Mouse (Mus musculus) liver, embryonic 11.5 days (tissue): ENCODE measurements around the gene Tmem54. TPM values are rescaled to one million over a fixed set of nuclear protein-coding genes. Genes with fewer than 3 reads are reported as not detected.
A peak's percentile ranks its signal among the peaks of the same experiment; 100 is the strongest.

Source experiments
- ATAC-seq: fragments of 200-750 bp; cut with Nextera tagmentation; replicated peaks from 2 replicates; pipeline ENCODE4 v1.8.0; 2017; ENCODE audit warnings: moderate number of reproducible peaks, mild to moderate bottlenecking, moderate TSS enrichment, moderate library complexity; ENCODE audit not compliant: low FRiP score
- DNase-seq: peaks from one replicate; pipeline ENCODE4 v3.0.0-alpha.2; 2017; ENCODE audit warnings: low spot score
- H3K27ac ChIP-seq: fragments of 300-500 bp; sonication (generic); 2 replicates; pipeline ENCODE4 v1.5.1; 2014; ENCODE audit warnings: mild to moderate bottlenecking, low read depth, low read length, control low read depth
- H3K27me3 ChIP-seq: fragments of 300-500 bp; sonication (generic); replicated peaks from 2 replicates; pipeline ENCODE4 v1.6.1; 2014; ENCODE audit warnings: low read length, mixed read lengths; ENCODE audit not compliant: control insufficient read depth, insufficient read depth
- H3K36me3 ChIP-seq: fragments of 300-500 bp; sonication (generic); 2 replicates; pipeline ENCODE4 v1.6.1; 2014; ENCODE audit warnings: mild to moderate bottlenecking, low read length, moderate library complexity, mixed read lengths; ENCODE audit not compliant: control insufficient read depth, insufficient read depth
- H3K4me1 ChIP-seq: fragments of 300-500 bp; sonication (generic); replicated peaks from 2 replicates; pipeline ENCODE4 v1.6.1; 2014; ENCODE audit warnings: low read length, mixed read lengths; ENCODE audit not compliant: control insufficient read depth, insufficient read depth
- H3K4me2 ChIP-seq: fragments of 300-500 bp; sonication (generic); 2 replicates; pipeline ENCODE4 v1.6.1; 2014; ENCODE audit warnings: mild to moderate bottlenecking, control low read depth, moderate library complexity
- H3K4me3 ChIP-seq: fragments of 300-500 bp; sonication (generic); 2 replicates; pipeline ENCODE4 v1.5.1; 2014; ENCODE audit warnings: low read depth, low read length, control low read depth
- H3K9ac ChIP-seq: fragments of 300-500 bp; sonication (generic); 2 replicates; pipeline ENCODE4 v1.6.1; 2014; ENCODE audit warnings: low read depth, low read length, control low read depth
- H3K9me3 ChIP-seq: fragments of 300-500 bp; sonication (generic); 2 replicates; pipeline ENCODE4 v1.6.1; 2016; ENCODE audit warnings: low read length, inconsistent platforms, mixed read lengths; ENCODE audit not compliant: control insufficient read depth
- WGBS: fragments of 180-500 bp; shearing (Covaris S2); extraction: QIAGEN DNeasy Blood & Tissue Kit; methylation state at CpG from one replicate; pipeline ENCODE4 v1.1.7; 2014; 5-methylcytosine and 5-hydroxymethylcytosine counted together
- polyA plus RNA-seq: library from polyadenylated mRNA; unstranded; fragments of >200 nt; fragmentation: Nextera tagmentation; extraction: Ambion mirVana; gene quantifications from 2 replicates; pipeline ENCODE4 v1.2.1, GENCODE M21; 2014

Tmem54 gene
- polyA plus RNA-seq: 2.3 and 3.3 TPM in 2 replicates

- ATAC-seq (no peak), DNase-seq (no peak)
- Histone ChIP-seq H3K27me3 (peaks cover 41% of the 10 kb centered on the region), H3K9me3 (no peaks in the 10 kb centered on the region), H3K4me2 (peak within 1 kb of the TSS; percentile 61), H3K4me3 (peak within 1 kb of the TSS; percentile 30), H3K27ac (no peak within 1 kb of the TSS), H3K36me3 (no peaks in the 10 kb centered on the region), H3K4me1 (peaks cover 3% of the 10 kb centered on the region), H3K9ac (0 out of 2 replicates have a peak within 1 kb of the TSS, but pooled peaks have one; percentile 31)
- 3% methylated on average over 35 of the region's 40 CpGs for WGBS
Measured at GRCm38 (mm10) chr4:129105356-129105755, at the start of gene Tmem54. Gene Tmem54 (plus strand): TSS chr4:129105548.

- ATAC-seq (no peak), DNase-seq (no peak)
- Histone ChIP-seq H3K36me3 (no peaks in the 10 kb centered on the region), H3K9me3 (no peaks in the 10 kb centered on the region), H3K9ac (no peak overlapping the region), H3K27ac (no peak overlapping the region), H3K27me3 (peaks cover 5% of the 10 kb centered on the region; the same call in 1 of the 2 replicates), H3K4me3 (no peak overlapping the region), H3K4me2 (no peak overlapping the region), H3K4me1 (peaks cover 27% of the 10 kb centered on the region)
- 80% methylated on average over 5 of the region's 5 CpGs for WGBS
Measured at GRCm38 (mm10) chr4:129055562-129055961, 49.8 kb upstream of the Tmem54 start.

- 0 out of 2 replicates have a peak, but pooled peaks cover 3% of the 10 kb centered on the region for H3K27me3 ChIP-seq
- no peaks in the 10 kb centered on the region for H3K36me3 ChIP-seq
- ATAC-seq: peak; percentile 94
- peak overlapping the region; percentile 90 for H3K4me3 ChIP-seq
- DNase-seq: peak; percentile 97
- 5% methylated on average over 30 of the region's 44 CpGs for WGBS
- peak overlapping the region; percentile 89 for H3K27ac ChIP-seq
- peak overlapping the region; percentile 91 for H3K9ac ChIP-seq
- H3K9me3 ChIP-seq: no peaks in the 10 kb centered on the region
- peak overlapping the region; percentile 100 for H3K4me2 ChIP-seq
- H3K4me1 ChIP-seq: peaks cover 15% of the 10 kb centered on the region
Measured at GRCm38 (mm10) chr4:129057533-129058206, 47.7 kb upstream of the Tmem54 start.

GRCm38 (mm10) chr4:129058207-129059092, 46.9 kb upstream of the Tmem54 start, which contains the start of gene Rnf19b:
Gene Rnf19b (plus strand): TSS chr4:129058271.
- WGBS: under 1% methylated on average over 85 of the region's 107 CpGs
- H3K36me3 ChIP-seq: no peaks in the 10 kb centered on the region
- H3K27ac ChIP-seq: peak within 1 kb of the TSS; percentile 89
- H3K27me3 ChIP-seq: no peaks in the 10 kb centered on the region
- peaks cover 18% of the 10 kb centered on the region for H3K4me1 ChIP-seq
- DNase-seq (peak; percentile 73), ATAC-seq (peak; percentile 72)
- H3K4me3 ChIP-seq: peak within 1 kb of the TSS; percentile 90
- H3K9ac ChIP-seq: peak within 1 kb of the TSS; percentile 91
- H3K4me2 ChIP-seq: peak within 1 kb of the TSS; percentile 100
- no peaks in the 10 kb centered on the region for H3K9me3 ChIP-seq

- Histone ChIP-seq H3K36me3 (no peaks in the 10 kb centered on the region), H3K4me3 (peak overlapping the region; percentile 90), H3K9me3 (no peaks in the 10 kb centered on the region), H3K9ac (peak overlapping the region; percentile 91), H3K27me3 (no peaks in the 10 kb centered on the region), H3K4me2 (peak overlapping the region; percentile 100), H3K4me1 (peaks cover 18% of the 10 kb centered on the region), H3K27ac (peak overlapping the region; percentile 89; the same call in 1 of the 2 replicates)
- 5% methylated on average over 13 of the region's 13 CpGs for WGBS
- DNase-seq (no peak), ATAC-seq (0 out of 2 replicates have a peak, but pooled peaks have one; percentile 6)
Measured at GRCm38 (mm10) chr4:129059125-129059551, 46.2 kb upstream of the Tmem54 start.

- H3K4me3 ChIP-seq: peak overlapping the region; percentile 90
- H3K9ac ChIP-seq: peak overlapping the region; percentile 39; the same call in 1 of the 2 replicates
- H3K36me3 ChIP-seq: no peaks in the 10 kb centered on the region
- no peaks in the 10 kb centered on the region for H3K27me3 ChIP-seq
- H3K4me1 ChIP-seq: peaks cover 18% of the 10 kb centered on the region
- peak overlapping the region; percentile 100 for H3K4me2 ChIP-seq
- ATAC-seq (no peak), DNase-seq (no peak)
- no peaks in the 10 kb centered on the region for H3K9me3 ChIP-seq
- WGBS: 35% methylated on average over 4 of the region's 4 CpGs
- H3K27ac ChIP-seq: no peak overlapping the region
Measured at GRCm38 (mm10) chr4:129059922-129060321, 45.4 kb upstream of the Tmem54 start.

- peaks cover 18% of the 10 kb centered on the region for H3K4me1 ChIP-seq
- WGBS: 85% methylated on average over 1 of the region's 1 CpGs
- ATAC-seq (no peak), DNase-seq (no peak)
- no peak overlapping the region for H3K4me3 ChIP-seq
- H3K4me2 ChIP-seq: no peak overlapping the region
- H3K27me3 ChIP-seq: no peaks in the 10 kb centered on the region
- no peak overlapping the region for H3K27ac ChIP-seq
- no peaks in the 10 kb centered on the region for H3K36me3 ChIP-seq
- H3K9me3 ChIP-seq: no peaks in the 10 kb centered on the region
- H3K9ac ChIP-seq: no peak overlapping the region
Measured at GRCm38 (mm10) chr4:129061486-129061885, 43.9 kb upstream of the Tmem54 start.

GRCm38 (mm10) chr4:129062281-129063075, 42.9 kb upstream of the Tmem54 start:
- no peaks in the 10 kb centered on the region for H3K36me3 ChIP-seq
- ATAC-seq: no peak
- WGBS: 79% methylated on average over 3 of the region's 3 CpGs
- H3K9me3 ChIP-seq: no peaks in the 10 kb centered on the region
- H3K4me3 ChIP-seq: no peak overlapping the region
- H3K9ac ChIP-seq: no peak overlapping the region
- H3K27me3 ChIP-seq: no peaks in the 10 kb centered on the region
- DNase-seq: no peak
- H3K4me1 ChIP-seq: peaks cover 18% of the 10 kb centered on the region
- no peak overlapping the region for H3K27ac ChIP-seq
- H3K4me2 ChIP-seq: no peak overlapping the region
